Mouse (Mus musculus) hindbrain, embryonic 14.5 days (tissue): ENCODE data around the gene Wwp2. TPM values are rescaled to one million over a fixed set of nuclear protein-coding genes. Genes with fewer than 3 reads are reported as not detected.

Source experiments
- ATAC-seq: fragments of 200-750 bp; cut with Nextera tagmentation; 2 replicates; pipeline ENCODE4 v1.8.0; 2017; ENCODE audit warnings: moderate number of reproducible peaks, mild to moderate bottlenecking, moderate TSS enrichment, moderate library complexity; ENCODE audit not compliant: low FRiP score
- DNase-seq: peaks from one replicate; pipeline ENCODE4 v3.0.0-alpha.2; 2015; ENCODE audit warnings: low spot score
- H3K27ac ChIP-seq: fragments of 300-500 bp; sonication (generic); 2 replicates; pipeline ENCODE4 v1.5.1; 2014; ENCODE audit warnings: mild to moderate bottlenecking, moderate library complexity
- H3K27me3 ChIP-seq: fragments of 300-500 bp; sonication (generic); 2 replicates; pipeline ENCODE4 v1.6.1; 2014; ENCODE audit warnings: mild to moderate bottlenecking, low read length, mixed read lengths; ENCODE audit not compliant: control insufficient read depth, insufficient read depth
- H3K36me3 ChIP-seq: fragments of 300-500 bp; sonication (generic); replicated peaks from 2 replicates; pipeline ENCODE4 v1.6.1; 2014; ENCODE audit not compliant: control insufficient read depth, insufficient read depth
- H3K4me1 ChIP-seq: fragments of 300-500 bp; sonication (generic); replicated peaks from 2 replicates; pipeline ENCODE4 v1.6.1; 2014; ENCODE audit warnings: antibody characterized with exemption, low read length, mixed read lengths; ENCODE audit not compliant: control insufficient read depth, insufficient read depth
- H3K4me2 ChIP-seq: fragments of 300-500 bp; sonication (generic); replicated peaks from 2 replicates; pipeline ENCODE4 v1.6.1; 2014; ENCODE audit warnings: mild to moderate bottlenecking, moderate library complexity
- H3K4me3 ChIP-seq: fragments of 300-500 bp; sonication (generic); replicated peaks from 2 replicates; pipeline ENCODE4 v1.5.1; 2014; ENCODE audit warnings: mild to moderate bottlenecking, low read length
- H3K9ac ChIP-seq: fragments of 300-500 bp; sonication (generic); 2 replicates; pipeline ENCODE4 v1.6.1; 2014
- H3K9me3 ChIP-seq: fragments of 300-500 bp; sonication (generic); 2 replicates; pipeline ENCODE4 v1.6.1; 2016; ENCODE audit warnings: low read length; ENCODE audit not compliant: control insufficient read depth
- WGBS: fragments of 180-500 bp; shearing (Covaris S2); extraction: QIAGEN DNeasy Blood & Tissue Kit; methylation state at CpG from one replicate; pipeline ENCODE4 v1.1.7; 2014; 5-methylcytosine and 5-hydroxymethylcytosine counted together
- polyA plus RNA-seq: library from polyadenylated mRNA; unstranded; fragments of >200 nt; fragmentation: Nextera tagmentation; extraction: Ambion mirVana; gene quantifications from 2 replicates; pipeline ENCODE4 v1.2.1, GENCODE M21; 2014

The Wwp2 gene
- polyA plus RNA-seq, 1 experiment from 2014 or later, result 37.5 TPM

DNA sequence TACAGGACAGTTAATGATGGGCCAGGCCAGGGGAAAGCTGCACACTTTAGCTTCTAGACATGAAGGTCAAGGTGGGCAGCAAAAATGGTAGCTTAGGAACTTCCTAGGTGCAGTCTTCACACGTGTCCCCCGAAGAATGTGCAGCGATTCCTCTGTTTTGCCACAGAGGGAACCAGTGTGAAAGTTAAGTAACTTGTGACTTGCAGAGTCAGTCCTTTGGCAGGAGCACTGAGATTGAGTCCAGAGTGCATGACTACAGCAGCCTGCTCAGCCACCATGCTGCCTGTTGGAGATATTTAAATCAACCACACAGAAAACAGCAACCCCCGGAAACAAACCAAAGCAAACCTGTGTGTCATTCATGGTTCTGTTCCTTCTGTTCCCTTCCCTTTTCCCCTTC, 44.3 kb downstream of the Wwp2 start:
- DNase-seq, result no peak
- Histone ChIP-seq H3K27me3 (no peaks in the 10 kb centered on the region), H3K9ac (no peak overlapping the region), H3K36me3 (peaks cover 17% of the 10 kb centered on the region; the same call in 1 of the 2 replicates), H3K4me2 (no peak overlapping the region), H3K4me3 (no peak overlapping the region), H3K27ac (no peak overlapping the region), H3K9me3 (no peaks in the 10 kb centered on the region), H3K4me1 (0 out of 2 replicates have a peak, but pooled peaks cover 5% of the 10 kb centered on the region)
- 92% methylated on average over 4 of the region's 4 CpGs for WGBS
- ATAC-seq, result no peak

GRCm38 (mm10) chr8:107483250-107483649, 47.1 kb downstream of the Wwp2 start:
- H3K27me3 ChIP-seq, result no peaks in the 10 kb centered on the region
- H3K27ac ChIP-seq, result no peak overlapping the region
- DNase-seq (no peak), ATAC-seq (peak; percentile 64; the same call in 1 of the 2 replicates)
- 0 out of 2 replicates have a peak, but pooled peaks cover 5% of the 10 kb centered on the region for H3K4me1 ChIP-seq
- no peaks in the 10 kb centered on the region for H3K9me3 ChIP-seq
- H3K9ac ChIP-seq, result no peak overlapping the region
- peaks cover 25% of the 10 kb centered on the region; the same call in 1 of the 2 replicates for H3K36me3 ChIP-seq
- H3K4me2 ChIP-seq, result no peak overlapping the region
- WGBS, result 67% methylated on average over 8 of the region's 8 CpGs
- H3K4me3 ChIP-seq, result no peak overlapping the region

- H3K9me3 ChIP-seq, result no peaks in the 10 kb centered on the region
These were observed 48.8 kb downstream of the Wwp2 start for GRCm38 (mm10) chr8:107484956-107485355.

DNA sequence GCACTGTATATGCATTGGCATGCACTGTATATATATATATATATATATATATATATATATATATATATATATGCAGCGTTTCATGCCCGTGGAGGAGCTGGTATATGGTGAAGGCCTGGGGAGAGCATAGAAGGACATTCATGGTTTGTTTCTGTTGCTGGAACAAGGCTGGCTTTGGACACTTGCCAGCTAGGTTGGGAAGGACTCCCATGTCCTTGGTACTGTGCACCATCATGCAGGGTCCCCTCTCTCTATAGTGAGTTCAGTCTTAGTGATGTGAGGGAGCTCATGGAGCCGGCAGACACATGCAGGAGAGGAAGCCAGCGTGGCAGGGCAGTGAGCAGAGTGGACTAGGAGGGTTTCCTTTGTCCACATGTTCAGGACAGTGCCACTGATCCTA, 52.4 kb downstream of the Wwp2 start:
- DNase-seq (no peak), ATAC-seq (no peak)
- Histone ChIP-seq H3K36me3 (peaks cover 21% of the 10 kb centered on the region; the same call in 1 of the 2 replicates), H3K4me3 (no peak overlapping the region), H3K27ac (no peak overlapping the region), H3K9ac (no peak overlapping the region), H3K4me1 (no peaks in the 10 kb centered on the region), H3K27me3 (no peaks in the 10 kb centered on the region), H3K9me3 (no peaks in the 10 kb centered on the region), H3K4me2 (no peak overlapping the region)
- 89% methylated on average over 4 of the region's 4 CpGs for WGBS

More at GRCm38 (mm10) chr8:107484956-107485355, 48.8 kb downstream of the Wwp2 start:
- Histone ChIP-seq H3K9ac (no peak overlapping the region), H3K36me3 (peaks cover 21% of the 10 kb centered on the region; the same call in 1 of the 2 replicates), H3K4me1 (0 out of 2 replicates have a peak, but pooled peaks cover 5% of the 10 kb centered on the region), H3K4me3 (no peak overlapping the region), H3K4me2 (no peak overlapping the region), H3K27ac (no peak overlapping the region), H3K27me3 (no peaks in the 10 kb centered on the region)
- ATAC-seq (no peak), DNase-seq (no peak)

DNA sequence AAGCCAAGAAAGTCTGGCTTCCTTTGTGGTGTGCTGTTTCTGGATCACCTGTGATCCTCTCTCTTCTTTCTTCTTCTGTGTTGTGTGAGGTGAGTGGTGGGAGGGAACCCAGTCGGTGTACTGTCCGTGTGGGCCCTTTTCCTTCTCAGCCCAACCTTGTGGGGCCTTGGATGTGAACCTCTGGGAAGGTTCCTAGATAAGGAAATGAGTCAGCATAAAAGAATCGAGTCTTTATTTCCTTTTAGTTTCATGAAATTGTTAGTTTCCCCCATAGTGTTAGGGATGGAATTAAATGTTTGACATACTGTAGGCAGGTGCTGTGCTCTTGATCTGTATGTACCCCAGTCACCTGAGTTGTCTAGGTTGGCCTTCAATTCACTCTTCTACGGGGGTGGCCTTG, 52.9 kb downstream of the Wwp2 start:
- DNase-seq (no peak), ATAC-seq (no peak)
- H3K4me2 ChIP-seq, result no peak overlapping the region
- H3K27ac ChIP-seq, result no peak overlapping the region
- H3K9me3 ChIP-seq, result no peaks in the 10 kb centered on the region
- 95% methylated on average over 4 of the region's 4 CpGs for WGBS
- H3K4me3 ChIP-seq, result no peak overlapping the region
- H3K36me3 ChIP-seq, result peaks cover 20% of the 10 kb centered on the region; the same call in 1 of the 2 replicates
- H3K9ac ChIP-seq, result no peak overlapping the region
- H3K4me1 ChIP-seq, result no peaks in the 10 kb centered on the region
- no peaks in the 10 kb centered on the region for H3K27me3 ChIP-seq

DNA sequence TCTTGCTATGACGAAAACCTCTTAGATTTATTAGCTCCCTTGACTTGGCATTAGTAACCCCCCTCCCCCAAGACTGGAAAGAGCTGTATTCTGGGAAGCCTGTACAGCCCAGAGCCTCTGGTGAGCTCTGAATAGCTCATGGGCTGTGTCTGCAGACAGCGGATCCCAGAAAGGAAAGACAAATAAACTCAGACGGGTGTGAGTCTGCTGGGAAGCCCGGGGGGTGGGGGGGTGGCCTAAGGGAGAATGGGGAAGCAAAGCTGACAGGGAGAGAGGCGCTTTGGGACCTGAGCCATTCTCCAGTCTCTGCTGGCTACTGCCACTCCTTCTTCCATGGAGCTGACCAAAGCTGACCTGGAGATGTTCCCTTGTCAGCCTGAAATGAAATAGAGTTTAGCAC, 53.8 kb downstream of the Wwp2 start:
- Histone ChIP-seq H3K9me3 (no peaks in the 10 kb centered on the region), H3K36me3 (peaks cover 16% of the 10 kb centered on the region; the same call in 1 of the 2 replicates), H3K4me3 (no peak overlapping the region), H3K4me2 (no peak overlapping the region), H3K27me3 (no peaks in the 10 kb centered on the region), H3K9ac (no peak overlapping the region), H3K4me1 (no peaks in the 10 kb centered on the region), H3K27ac (peak overlapping the region; percentile 32; the same call in 1 of the 2 replicates)
- no peak for DNase-seq
- 40% methylated on average over 5 of the region's 5 CpGs for WGBS
- ATAC-seq, result no peak; the same call in 1 of the 2 replicates

GRCm38 (mm10) chr8:107490649-107491048, 54.5 kb downstream of the Wwp2 start:
- H3K4me3 ChIP-seq, result no peak overlapping the region
- H3K4me1 ChIP-seq, result no peaks in the 10 kb centered on the region
- no peaks in the 10 kb centered on the region for H3K9me3 ChIP-seq
- H3K9ac ChIP-seq, result no peak overlapping the region
- no peaks in the 10 kb centered on the region for H3K27me3 ChIP-seq
- no peak for ATAC-seq
- DNase-seq, result no peak
- H3K4me2 ChIP-seq, result no peak overlapping the region
- peaks cover 9% of the 10 kb centered on the region; the same call in 1 of the 2 replicates for H3K36me3 ChIP-seq
- no peak overlapping the region for H3K27ac ChIP-seq
- WGBS, result 92% methylated on average over 2 of the region's 2 CpGs

- no peaks in the 10 kb centered on the region for H3K27me3 ChIP-seq
- WGBS, result 78% methylated on average over 4 of the region's 4 CpGs
- 0 out of 2 replicates have a peak, but pooled peaks cover 6% of the 10 kb centered on the region for H3K36me3 ChIP-seq
- H3K9ac ChIP-seq, result no peak overlapping the region
- DNase-seq (no peak), ATAC-seq (no peak)
- no peak overlapping the region for H3K27ac ChIP-seq
- H3K9me3 ChIP-seq, result no peaks in the 10 kb centered on the region
- no peak overlapping the region for H3K4me3 ChIP-seq
- H3K4me1 ChIP-seq, result no peaks in the 10 kb centered on the region
- H3K4me2 ChIP-seq, result no peak overlapping the region
These were observed 55.0 kb downstream of the Wwp2 start for GRCm38 (mm10) chr8:107491212-107491611.

- Histone ChIP-seq H3K27me3 (no peaks in the 10 kb centered on the region), H3K9ac (no peak overlapping the region), H3K4me3 (no peak overlapping the region), H3K4me2 (no peak overlapping the region), H3K9me3 (no peaks in the 10 kb centered on the region), H3K36me3 (no peaks in the 10 kb centered on the region), H3K4me1 (no peaks in the 10 kb centered on the region), H3K27ac (no peak overlapping the region)
- DNase-seq (no peak), ATAC-seq (no peak)
These were observed 55.7 kb downstream of the Wwp2 start for GRCm38 (mm10) chr8:107491831-107492230.

DNA sequence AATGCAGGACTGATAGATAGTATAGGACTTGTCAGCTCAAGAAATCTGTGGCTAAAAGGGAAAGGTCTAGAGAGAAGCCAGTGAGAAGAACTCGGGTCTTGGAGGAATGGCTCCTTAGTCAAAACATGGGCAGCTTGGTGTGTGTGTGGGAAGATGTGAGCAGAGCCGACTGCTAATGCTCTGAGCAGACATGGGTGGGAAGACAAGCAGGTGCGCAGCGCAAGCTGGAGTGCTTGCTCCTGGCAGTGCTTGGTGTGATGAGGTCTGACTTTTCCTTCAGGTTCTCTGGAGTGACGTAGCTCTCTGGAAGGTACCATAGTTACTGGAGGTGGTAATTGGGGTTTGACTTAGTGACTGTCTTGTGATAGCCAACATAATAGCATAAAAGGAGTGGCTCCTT, 56.6 kb downstream of the Wwp2 start:
- H3K4me1 ChIP-seq, result no peaks in the 10 kb centered on the region
- H3K9ac ChIP-seq, result no peak overlapping the region
- DNase-seq, result no peak
- no peak for ATAC-seq
- no peaks in the 10 kb centered on the region for H3K27me3 ChIP-seq
- H3K36me3 ChIP-seq, result no peaks in the 10 kb centered on the region
- H3K27ac ChIP-seq, result no peak overlapping the region
- no peak overlapping the region for H3K4me2 ChIP-seq
- no peaks in the 10 kb centered on the region for H3K9me3 ChIP-seq
- H3K4me3 ChIP-seq, result no peak overlapping the region
- 97% methylated on average over 5 of the region's 5 CpGs for WGBS
